In the genomic region with DNA sequence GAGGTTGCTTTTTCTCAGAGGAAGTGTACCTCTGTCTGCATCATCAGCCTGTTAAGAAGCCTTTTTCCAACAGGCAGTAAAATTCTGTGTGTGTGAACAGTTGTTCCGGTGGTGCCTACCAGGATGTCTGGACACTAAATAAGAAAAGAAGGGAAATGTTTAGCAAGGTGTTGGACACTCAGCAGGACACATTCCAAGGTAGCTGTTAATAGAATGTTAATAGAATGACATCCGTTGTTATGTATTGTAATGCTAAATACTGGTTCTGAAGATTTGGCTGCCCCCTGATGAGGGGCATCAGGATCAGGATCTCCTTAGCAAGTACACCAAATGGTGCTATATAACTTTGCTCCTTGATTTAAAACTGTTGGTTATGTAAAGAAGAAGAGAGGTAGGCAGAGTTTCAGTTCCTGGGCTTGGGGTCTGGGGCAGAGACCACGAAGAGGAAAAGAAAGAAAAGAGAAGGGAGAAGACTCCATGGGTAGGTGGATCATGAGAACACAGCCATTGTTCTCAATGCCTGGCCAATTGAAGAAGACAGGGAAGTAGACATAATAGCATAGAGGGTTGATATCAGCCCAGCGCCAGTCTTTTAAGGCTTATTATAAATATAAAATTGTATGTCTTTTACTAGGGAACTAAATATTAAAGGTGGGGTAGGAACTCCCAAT, we compare ENCODE assay signal across 20 mouse cellular contexts. TPM values are rescaled to one million over a fixed set of nuclear protein-coding genes. Genes with fewer than 3 reads are reported as not detected.
"Had no signal": no experiment of that assay in that cellular context is flagged by ENCODE, and none has a peak within 500 bp of the region (broad histone marks: within the 10 kb centered on the region; RNA-seq: fewer than 3 reads in every experiment).

No protein-coding gene starts in this region.

- H3K9ac ChIP-seq: lung, embryonic 14.5 days; midbrain, embryonic 12.5 days; neural tube, embryonic 13.5 days; neural tube, embryonic 15.5 days had no signal

- H3K27ac ChIP-seq: midbrain, embryonic 10.5 days; midbrain, embryonic 12.5 days; neural tube, embryonic 13.5 days; neural tube, embryonic 15.5 days had no signal

- H3K4me1 ChIP-seq: neural tube, embryonic 15.5 days had no signal

- H3K4me3 ChIP-seq: midbrain, embryonic 10.5 days; midbrain, embryonic 12.5 days; myocyte; neural tube, embryonic 13.5 days; neural tube, embryonic 15.5 days had no signal

- H3K36me3 ChIP-seq: midbrain, embryonic 10.5 days; midbrain, embryonic 12.5 days; neural tube, embryonic 13.5 days; neural tube, embryonic 15.5 days had no signal

- H3K4me2 ChIP-seq: lung, embryonic 14.5 days; midbrain, embryonic 12.5 days; neural tube, embryonic 13.5 days; neural tube, embryonic 15.5 days had no signal

- DNase-seq: lung, adult 18-20 months; lung, embryonic 14.5 days; lung, postnatal 10 days; lung, postnatal 4 days; midbrain, embryonic 14.5 days; retina, postnatal 1 day; right cerebral cortex, adult 18-20 months; right cerebral cortex, postnatal 25 days; right cerebral cortex, postnatal 4 days; spleen, adult 18-20 months; thymus, adult 18-20 months; thymus, postnatal 14 days; thymus, postnatal 36 days had no signal

- ATAC-seq: midbrain, embryonic 16.5 days had no signal

- H3K9me3 ChIP-seq: midbrain, embryonic 10.5 days; midbrain, embryonic 12.5 days; neural tube, embryonic 13.5 days; neural tube, embryonic 15.5 days had no signal

- H3K27me3 ChIP-seq: midbrain, embryonic 12.5 days; neural tube, embryonic 13.5 days; neural tube, embryonic 15.5 days had no signal

RNA-seq across cellular contexts. Expression of a gene that starts 9.8 kb away (rescaled TPM):
- total RNA-seq: megakaryocyte-erythroid progenitor cell, adult 5-6 weeks had no signal
